Mouse (Mus musculus) neural tube, embryonic 12.5 days (tissue): ENCODE data around the gene Dytn. TPM values are rescaled to one million over a fixed set of nuclear protein-coding genes. Genes with fewer than 3 reads are reported as not detected.

ENCODE experiments used
- ATAC-seq: fragments of 200-750 bp; cut with Nextera tagmentation; 2 replicates; pipeline ENCODE4 v1.8.0; 2017; ENCODE audit warnings: low read depth, mild to moderate bottlenecking, moderate TSS enrichment, moderate library complexity; ENCODE audit not compliant: low FRiP score
- H3K27ac ChIP-seq: fragments of 300-500 bp; sonication (generic); 2 replicates; pipeline ENCODE4 v1.5.1; 2016
- H3K27me3 ChIP-seq: fragments of 300-500 bp; sonication (generic); replicated peaks from 2 replicates; pipeline ENCODE4 v1.6.1; 2016; ENCODE audit warnings: mild to moderate bottlenecking
- H3K36me3 ChIP-seq: fragments of 300-500 bp; sonication (generic); 2 replicates; pipeline ENCODE4 v1.6.1; 2016; ENCODE audit warnings: mild to moderate bottlenecking
- H3K4me1 ChIP-seq: fragments of 300-500 bp; sonication (generic); 2 replicates; pipeline ENCODE4 v1.6.1; 2016
- H3K4me2 ChIP-seq: fragments of 300-500 bp; sonication (generic); replicated peaks from 2 replicates; pipeline ENCODE4 v1.6.1; 2016; ENCODE audit warnings: mild to moderate bottlenecking
- H3K4me3 ChIP-seq: fragments of 300-500 bp; sonication (generic); 2 replicates; pipeline ENCODE4 v1.5.1; 2016
- H3K9ac ChIP-seq: fragments of 300-500 bp; sonication (generic); 2 replicates; pipeline ENCODE4 v1.6.1; 2016; ENCODE audit warnings: mild to moderate bottlenecking
- H3K9me3 ChIP-seq: fragments of 300-500 bp; sonication (generic); 2 replicates; pipeline ENCODE4 v1.6.1; 2016; ENCODE audit warnings: mild to moderate bottlenecking
- WGBS: fragments of 180-500 bp; shearing (Covaris S2); methylation state at CpG from one replicate; pipeline ENCODE4 v1.1.7; 2016; 5-methylcytosine and 5-hydroxymethylcytosine counted together
- polyA plus RNA-seq: library from polyadenylated mRNA; unstranded; fragments of >200 nt; fragmentation: Nextera tagmentation; extraction: Ambion mirVana; gene quantifications from 2 replicates; pipeline ENCODE4 v1.2.1, GENCODE M21; 2016

The Dytn gene
- polyA plus RNA-seq, 1 experiment from 2014 or later: 0.15 TPM

GRCm38 (mm10) chr1:63573864-63574611 lies 112.7 kb downstream of the Dytn start:
- no peak overlapping the region for H3K4me3 ChIP-seq
- H3K9ac ChIP-seq: no peak overlapping the region
- no peaks in the 10 kb centered on the region for H3K9me3 ChIP-seq
- peaks cover 20% of the 10 kb centered on the region for H3K4me1 ChIP-seq
- H3K4me2 ChIP-seq: no peak overlapping the region
- no peak overlapping the region for H3K27ac ChIP-seq
- H3K36me3 ChIP-seq: no peaks in the 10 kb centered on the region
- no peak for ATAC-seq
- no peaks in the 10 kb centered on the region for H3K27me3 ChIP-seq
- WGBS: 66% methylated on average over 12 of the region's 12 CpGs

GRCm38 (mm10) chr1:63573432-63573831 lies 113.3 kb downstream of the Dytn start:
- Histone ChIP-seq H3K9me3 (no peaks in the 10 kb centered on the region), H3K27ac (no peak overlapping the region), H3K4me3 (no peak overlapping the region), H3K4me1 (peaks cover 20% of the 10 kb centered on the region), H3K4me2 (0 out of 2 replicates have a peak overlapping the region, but pooled peaks have one; percentile 7), H3K9ac (no peak overlapping the region), H3K27me3 (no peaks in the 10 kb centered on the region), H3K36me3 (no peaks in the 10 kb centered on the region)
- ATAC-seq: peak; percentile 66; the same call in 1 of the 2 replicates
- 34% methylated on average over 6 of the region's 6 CpGs for WGBS

Other genes starting within 250 kb of the Dytn start
- gene Adam23, start 241.0 kb downstream of the Dytn start, polyA plus RNA-seq: 8.8 and 12.6 TPM in 2 replicates
- gene Gm39653, start 71.0 kb downstream of the Dytn start, polyA plus RNA-seq: not detected in 2 replicates
- 0.11 TPM in 1 of 2 replicates, not detected in the other for gene Mdh1b, start 43.4 kb upstream of the Dytn start, polyA plus RNA-seq
- gene Fastkd2, start 43.7 kb upstream of the Dytn start, polyA plus RNA-seq: 45.2 and 47.5 TPM in 2 replicates
- 0.18 and 0.22 TPM in 2 replicates for gene 4933402D24Rik, start 82.3 kb upstream of the Dytn start, polyA plus RNA-seq